Mouse (Mus musculus) bone marrow, adult 2 months (tissue): Measurements from ENCODE around the gene Tapbp.

Experiments
- CTCF ChIP-seq: fragments of 200-500 bp; IDR thresholded peaks from 2 replicates; pipeline ENCODE4 v1.5.1; 2011; ENCODE audit warnings: low read length, control low read depth; ENCODE audit not compliant: control insufficient read depth, insufficient read depth
- POLR2A ChIP-seq: fragments of 200-500 bp; IDR thresholded peaks from 2 replicates; pipeline ENCODE4 v1.6.1; 2011; ENCODE audit warnings: low read depth, mild to moderate bottlenecking, control low read depth, low read length, borderline replicate concordance; ENCODE audit not compliant: control insufficient read depth

DNA sequence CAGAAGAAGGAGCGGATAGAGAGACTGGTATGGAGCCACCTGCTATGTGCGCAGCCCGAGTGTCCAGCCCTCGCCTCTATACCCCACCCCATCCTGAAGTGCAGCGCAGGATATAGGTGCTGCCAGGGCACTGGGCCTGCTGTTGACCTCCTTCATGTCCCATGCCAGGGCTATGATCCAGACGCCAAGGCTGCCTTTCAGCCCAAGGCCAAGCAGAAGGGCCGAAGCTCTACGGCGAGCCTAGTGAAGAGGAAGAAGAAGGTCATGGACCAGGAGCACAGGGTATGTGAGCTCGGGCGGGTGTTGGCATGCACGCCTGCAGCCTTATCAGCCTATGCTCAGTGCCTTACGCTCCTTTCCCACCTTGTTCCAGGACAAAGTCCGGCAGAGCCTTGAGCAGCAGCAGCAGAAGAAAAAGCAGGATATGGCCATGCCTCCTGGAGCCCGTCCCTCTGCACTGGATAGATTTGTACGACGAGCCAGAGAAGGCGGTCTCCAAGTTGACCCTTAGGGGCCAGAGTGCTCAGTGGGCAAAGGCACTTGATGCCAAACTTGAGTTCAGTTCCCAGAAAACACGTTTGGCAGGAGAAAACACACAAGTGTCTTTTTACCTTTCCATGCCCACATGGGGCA is 33.3 kb downstream of the Tapbp start:
- TF ChIP-seq CTCF (no peak), POLR2A (no peak)
